Mouse (Mus musculus): Measurements from ENCODE around the gene Tlx2. TPM values are rescaled to one million over a fixed set of nuclear protein-coding genes. Genes with fewer than 3 reads are reported as not detected.
A peak's percentile ranks its signal among the peaks of the same experiment; 100 is the strongest.

The Tlx2 gene
- total and polyA plus RNA-seq, 3 experiments: not detected

- peaks cover 34% of the 10 kb centered on the region for H3K36me3 ChIP-seq (replicated peaks)
- H3K27me3 ChIP-seq (ENCODE audit: insufficient read depth, low read length): peaks cover 26% of the 10 kb centered on the region; the same call in 1 of the 2 replicates
- ATAC-seq (ENCODE audit: extremely low read depth, insufficient number of reproducible peaks, low FRiP score, poor library complexity, severe bottlenecking): no peak
- H3K4me3 ChIP-seq (ENCODE audit: low read depth, low read length): no peak overlapping the region
- no peak for TF ChIP-seq TAL1 (conservative IDR thresholded peaks at IDR 0.05; ENCODE audit: low read depth, low read length)
- no peak for TF ChIP-seq CTCF (IDR thresholded peaks at IDR 0.05; ENCODE audit: low read depth, low read length)
- TF ChIP-seq GATA2 (IDR thresholded peaks at IDR 0.05; ENCODE audit: borderline replicate concordance, low read depth, low read length): no peak
- TF ChIP-seq GATA1 (IDR thresholded peaks at IDR 0.05; ENCODE audit: borderline replicate concordance, low read length): no peak
- no peak for TF ChIP-seq POLR2AphosphoS5 (IDR thresholded peaks at IDR 0.05; ENCODE audit: insufficient replicate concordance, low read depth, low read length)
- H3K4me1 ChIP-seq (ENCODE audit: insufficient read depth, low read depth, low read length): no peaks in the 10 kb centered on the region
- H3K9me3 ChIP-seq (replicated peaks): peaks cover 33% of the 10 kb centered on the region
- no peak for DNase-seq (ENCODE audit: low spot score)
Measured at GRCm38 (mm10) chr6:83066441-83066840, 3.7 kb downstream of the Tlx2 start.

GRCm38 (mm10) chr6:83065995-83066394 lies 4.1 kb downstream of the Tlx2 start:
- H3K4me1 ChIP-seq (ENCODE audit: insufficient read depth, low read depth, low read length): no peaks in the 10 kb centered on the region
- TF ChIP-seq POLR2AphosphoS5 (IDR thresholded peaks at IDR 0.05; ENCODE audit: insufficient replicate concordance, low read depth, low read length): no peak
- TF ChIP-seq CTCF (IDR thresholded peaks at IDR 0.05; ENCODE audit: low read depth, low read length): no peak
- no peak for TF ChIP-seq GATA1 (IDR thresholded peaks at IDR 0.05; ENCODE audit: borderline replicate concordance, low read length)
- no peak for TF ChIP-seq TAL1 (conservative IDR thresholded peaks at IDR 0.05; ENCODE audit: low read depth, low read length)
- TF ChIP-seq GATA2 (IDR thresholded peaks at IDR 0.05; ENCODE audit: borderline replicate concordance, low read depth, low read length): no peak
- no peak overlapping the region for H3K4me3 ChIP-seq (ENCODE audit: low read depth, low read length)
- DNase-seq (ENCODE audit: low spot score) (no peak), ATAC-seq (ENCODE audit: extremely low read depth, insufficient number of reproducible peaks, low FRiP score, poor library complexity, severe bottlenecking) (no peak)
- peaks cover 38% of the 10 kb centered on the region for H3K36me3 ChIP-seq (replicated peaks)
- H3K27me3 ChIP-seq (ENCODE audit: insufficient read depth, low read length): peaks cover 22% of the 10 kb centered on the region; the same call in 1 of the 2 replicates
- H3K9me3 ChIP-seq (replicated peaks): peaks cover 29% of the 10 kb centered on the region

GRCm38 (mm10) chr6:83058725-83059124 lies 11.4 kb downstream of the Tlx2 start:
- Histone ChIP-seq H3K36me3 (replicated peaks) (peaks cover 75% of the 10 kb centered on the region), H3K4me1 (ENCODE audit: insufficient read depth, low read depth, low read length) (peaks cover 24% of the 10 kb centered on the region), H3K9me3 (replicated peaks) (no peaks in the 10 kb centered on the region), H3K27me3 (ENCODE audit: insufficient read depth, low read length) (no peaks in the 10 kb centered on the region), H3K4me3 (ENCODE audit: low read depth, low read length) (no peak overlapping the region)
- ATAC-seq (ENCODE audit: extremely low read depth, insufficient number of reproducible peaks, low FRiP score, poor library complexity, severe bottlenecking): no peak
- no peak for DNase-seq (ENCODE audit: low spot score)
- TF ChIP-seq POLR2AphosphoS5 (IDR thresholded peaks at IDR 0.05; ENCODE audit: insufficient replicate concordance, low read depth, low read length) (peak; percentile 79), TAL1 (conservative IDR thresholded peaks at IDR 0.05; ENCODE audit: low read depth, low read length) (no peak)

- H3K36me3 ChIP-seq (replicated peaks): peaks cover 68% of the 10 kb centered on the region
- no peak for ATAC-seq (ENCODE audit: extremely low read depth, insufficient number of reproducible peaks, low FRiP score, poor library complexity, severe bottlenecking)
- no peaks in the 10 kb centered on the region for H3K27me3 ChIP-seq (ENCODE audit: insufficient read depth, low read length)
Measured at GRCm38 (mm10) chr6:83057790-83058189, 12.3 kb downstream of the Tlx2 start, which contains the start of gene Dqx1. Dqx1 (plus strand) TSS chr6:83057844.

GRCm38 (mm10) chr6:83054871-83055431 lies 15.1 kb downstream of the Tlx2 start, which contains the start of gene Htra2:
Htra2 (minus strand) TSS chr6:83055273.
- Histone ChIP-seq H3K4me3 (ENCODE audit: low read depth, low read length) (peak within 1 kb of the TSS; percentile 95), H3K36me3 (replicated peaks) (peaks cover 76% of the 10 kb centered on the region), H3K9me3 (replicated peaks) (no peaks in the 10 kb centered on the region), H3K27me3 (ENCODE audit: insufficient read depth, low read length) (no peaks in the 10 kb centered on the region), H3K4me1 (ENCODE audit: insufficient read depth, low read depth, low read length) (peaks cover 54% of the 10 kb centered on the region)
- DNase-seq (ENCODE audit: low spot score) (no peak), ATAC-seq (ENCODE audit: extremely low read depth, insufficient number of reproducible peaks, low FRiP score, poor library complexity, severe bottlenecking) (no peak)
- TF ChIP-seq GATA1 (IDR thresholded peaks at IDR 0.05; ENCODE audit: borderline replicate concordance, low read length) (no peak), TAL1 (conservative IDR thresholded peaks at IDR 0.05; ENCODE audit: low read depth, low read length) (no peak), POLR2AphosphoS5 (IDR thresholded peaks at IDR 0.05; ENCODE audit: insufficient replicate concordance, low read depth, low read length) (no peak), CTCF (IDR thresholded peaks at IDR 0.05; ENCODE audit: low read depth, low read length) (no peak), GATA2 (IDR thresholded peaks at IDR 0.05; ENCODE audit: borderline replicate concordance, low read depth, low read length) (no peak)

More at GRCm38 (mm10) chr6:83057790-83058189, 12.3 kb downstream of the Tlx2 start, which contains the start of gene Dqx1:
- TF ChIP-seq TAL1 (conservative IDR thresholded peaks at IDR 0.05; ENCODE audit: low read depth, low read length): no peak
- no peak for TF ChIP-seq POLR2AphosphoS5 (IDR thresholded peaks at IDR 0.05; ENCODE audit: insufficient replicate concordance, low read depth, low read length)
- no peak for TF ChIP-seq GATA1 (IDR thresholded peaks at IDR 0.05; ENCODE audit: borderline replicate concordance, low read length)
- TF ChIP-seq GATA2 (IDR thresholded peaks at IDR 0.05; ENCODE audit: borderline replicate concordance, low read depth, low read length): no peak
- TF ChIP-seq CTCF (IDR thresholded peaks at IDR 0.05; ENCODE audit: low read depth, low read length): no peak
- Histone ChIP-seq H3K9me3 (replicated peaks) (no peaks in the 10 kb centered on the region), H3K4me1 (ENCODE audit: insufficient read depth, low read depth, low read length) (peaks cover 33% of the 10 kb centered on the region), H3K4me3 (ENCODE audit: low read depth, low read length) (peak within 1 kb of the TSS; percentile 17; the same call in 1 of the 2 replicates)
- no peak for DNase-seq (ENCODE audit: low spot score)

- ATAC-seq (ENCODE audit: extremely low read depth, insufficient number of reproducible peaks, low FRiP score, poor library complexity, severe bottlenecking) (peak; percentile 93), DNase-seq (ENCODE audit: low spot score) (peak; percentile 99)
- TF ChIP-seq GATA2 (IDR thresholded peaks at IDR 0.05; ENCODE audit: borderline replicate concordance, low read depth, low read length): no peak
- TF ChIP-seq GATA1 (IDR thresholded peaks at IDR 0.05; ENCODE audit: borderline replicate concordance, low read length): no peak
- no peak for TF ChIP-seq POLR2AphosphoS5 (IDR thresholded peaks at IDR 0.05; ENCODE audit: insufficient replicate concordance, low read depth, low read length)
- TF ChIP-seq CTCF (IDR thresholded peaks at IDR 0.05; ENCODE audit: low read depth, low read length): no peak
- no peak for TF ChIP-seq TAL1 (conservative IDR thresholded peaks at IDR 0.05; ENCODE audit: low read depth, low read length)
- Histone ChIP-seq H3K27me3 (ENCODE audit: insufficient read depth, low read length) (no peaks in the 10 kb centered on the region), H3K4me3 (ENCODE audit: low read depth, low read length) (peak within 1 kb of the TSS; percentile 95), H3K4me1 (ENCODE audit: insufficient read depth, low read depth, low read length) (peaks cover 60% of the 10 kb centered on the region), H3K9me3 (replicated peaks) (no peaks in the 10 kb centered on the region), H3K36me3 (replicated peaks) (peaks cover 76% of the 10 kb centered on the region)
Measured at GRCm38 (mm10) chr6:83054074-83054851, 15.8 kb downstream of the Tlx2 start, which contains the start of gene Aup1. Aup1 (plus strand) TSS chr6:83054521.
